Mouse (Mus musculus) bone marrow macrophage, adult 2 months (primary cell): Measurements from ENCODE around the gene Ahnak.

Experiments
- CTCF ChIP-seq: IDR thresholded peaks from 2 replicates; pipeline ENCODE4 v1.5.1; 2012; ENCODE audit warnings: low read depth, mild to moderate bottlenecking, low read length, moderate library complexity
- POLR2A ChIP-seq: IDR thresholded peaks from 2 replicates; pipeline ENCODE4 v1.6.1; 2012; ENCODE audit warnings: mild to moderate bottlenecking, low read depth, low read length, borderline replicate concordance

- TF ChIP-seq CTCF (no peak), POLR2A (no peak)
Measured at GRCm38 (mm10) chr19:9063831-9064230, 74.7 kb downstream of the Ahnak start.
